Mouse (Mus musculus) spleen, embryonic (tissue): ENCODE data around the gene Setd1a.

Experiments used
- CTCF ChIA-PET: fragments of 350-600 bp; sonication (Branson Sonifier 250); formaldehyde crosslinking; loops from one replicate; lab custom pipeline; 2022; lab: Charles Lee

Gene Setd1a

DNA sequence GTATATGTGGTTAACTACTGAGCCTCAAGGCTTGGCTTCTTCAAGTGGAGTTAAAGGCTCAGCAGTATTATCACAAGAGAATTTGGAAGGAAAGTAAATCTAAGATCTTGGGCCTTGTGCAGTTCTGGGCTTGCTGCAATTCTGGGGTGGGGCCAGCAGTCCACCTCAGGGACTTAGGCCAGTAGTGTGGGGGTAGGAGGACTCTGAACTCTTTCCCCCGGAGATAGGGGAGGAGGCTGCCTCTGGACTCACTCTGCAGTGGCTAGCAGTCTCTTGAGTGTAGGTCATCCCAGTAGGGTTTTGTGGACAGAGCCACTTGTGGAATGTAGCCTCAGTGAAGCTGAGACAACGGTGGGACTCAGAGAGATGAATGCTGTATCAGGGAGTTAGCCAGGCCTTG lies 10.7 kb upstream of the Setd1a start:
- CTCF ChIA-PET: no interaction called here

DNA sequence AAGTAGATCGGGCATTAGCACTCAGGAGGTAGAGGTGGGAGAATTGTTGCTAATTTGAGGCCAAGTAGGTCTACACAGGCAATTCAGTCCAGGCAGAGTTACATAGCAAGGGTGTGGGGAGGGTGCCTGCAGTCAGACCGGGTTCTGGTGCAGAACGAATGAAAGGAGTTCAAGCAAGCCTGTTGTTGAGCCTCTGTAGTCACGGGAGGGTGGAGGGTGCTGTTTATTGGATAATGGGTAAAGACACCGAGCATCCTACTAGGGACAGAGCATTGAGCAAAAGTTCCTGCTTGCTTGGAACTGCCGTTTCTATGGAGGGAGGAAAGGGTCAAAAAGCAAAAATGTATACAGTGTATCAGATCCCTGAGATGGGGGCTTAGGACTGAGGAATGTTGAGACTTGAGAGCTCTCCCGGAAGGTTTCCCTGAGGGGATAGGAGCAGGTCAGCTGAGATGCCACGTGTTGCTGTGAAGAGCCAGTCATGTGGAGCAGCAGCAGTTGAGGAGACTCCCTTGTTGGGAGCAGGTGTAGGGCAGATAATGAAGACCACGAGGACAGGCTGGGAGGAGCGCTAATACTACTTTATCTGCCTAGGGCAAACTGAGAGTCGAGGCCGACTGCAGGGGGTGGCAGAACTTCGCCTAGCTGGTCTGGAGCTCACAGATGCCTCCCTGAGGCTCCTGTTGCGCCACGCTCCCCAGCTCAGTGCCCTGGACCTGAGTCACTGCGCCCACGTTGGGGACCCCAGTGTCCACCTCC lies 9.4 kb upstream of the Setd1a start:
- CTCF ChIA-PET: interaction anchor here (0.5 kb wide), 1 partner anchor 1560 kb away, joined by 3 read pairs; no protein-coding TSS in a partner anchor

DNA sequence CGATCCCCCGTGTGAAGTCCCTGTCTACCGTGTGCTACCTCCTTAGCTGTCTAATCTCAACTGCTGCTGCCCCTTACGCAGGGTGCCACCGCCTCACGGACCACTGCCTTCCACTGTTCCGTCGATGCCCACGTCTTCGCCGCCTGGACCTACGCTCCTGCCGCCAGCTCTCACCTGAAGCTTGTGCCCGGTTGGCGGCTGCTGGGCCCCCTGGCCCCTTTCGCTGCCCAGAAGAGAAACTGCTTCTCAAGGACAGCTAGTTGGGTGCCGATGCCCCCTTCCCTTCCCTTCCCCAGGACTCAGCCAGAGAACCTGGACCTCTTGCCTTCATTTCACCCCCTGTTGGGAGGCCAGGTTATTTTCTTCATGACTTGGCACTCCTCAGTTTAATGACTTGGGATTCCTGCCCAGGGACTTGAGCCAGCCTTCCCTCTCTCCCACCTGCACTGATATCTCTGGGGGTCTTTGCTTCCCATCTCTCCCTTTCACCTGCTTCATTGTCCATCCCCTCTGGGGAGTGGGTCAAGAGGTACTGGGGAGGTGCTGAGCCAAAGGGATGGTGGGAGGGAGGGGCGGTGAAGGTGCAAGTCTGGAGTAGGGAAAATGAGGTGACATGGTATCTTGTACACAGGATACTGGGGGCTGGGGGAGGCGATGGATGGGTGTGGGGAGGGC lies 8.7 kb upstream of the Setd1a start:
- CTCF ChIA-PET: interaction anchor here (0.5 kb wide), 1 partner anchor 1561 kb away, joined by 3 read pairs; no protein-coding TSS in a partner anchor

DNA sequence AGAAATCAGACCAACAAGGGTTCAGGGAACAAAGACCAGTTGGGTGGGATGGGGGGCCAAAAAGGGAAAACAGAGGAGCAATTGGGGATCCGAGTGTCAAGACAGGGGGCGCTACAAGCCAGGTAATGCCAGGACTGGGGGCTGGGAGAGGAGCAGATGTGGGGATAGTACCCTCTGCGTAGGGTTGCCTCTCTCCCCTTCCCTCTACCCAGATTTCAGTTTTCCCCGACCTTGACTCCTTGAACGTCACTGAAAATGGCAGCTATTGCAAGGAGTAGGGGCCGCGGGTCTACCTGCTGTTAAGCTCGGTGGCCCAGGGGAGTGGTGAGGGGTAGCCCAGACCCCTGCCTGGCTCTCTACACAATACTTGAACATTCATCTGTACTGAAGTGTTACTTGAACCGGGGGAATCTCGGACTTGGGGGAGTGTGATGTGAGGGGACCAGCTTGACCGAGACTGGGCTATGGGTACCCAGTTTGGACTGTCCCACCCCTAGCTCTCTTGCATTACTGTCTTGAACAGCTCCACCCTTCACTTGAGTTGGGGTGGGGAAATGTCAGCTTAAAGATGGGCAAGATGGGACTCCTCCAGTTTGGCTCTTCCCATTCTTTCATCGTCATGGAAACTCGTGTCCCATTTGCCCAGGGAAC lies 8.0 kb upstream of the Setd1a start:
- CTCF ChIA-PET: no interaction called here

DNA sequence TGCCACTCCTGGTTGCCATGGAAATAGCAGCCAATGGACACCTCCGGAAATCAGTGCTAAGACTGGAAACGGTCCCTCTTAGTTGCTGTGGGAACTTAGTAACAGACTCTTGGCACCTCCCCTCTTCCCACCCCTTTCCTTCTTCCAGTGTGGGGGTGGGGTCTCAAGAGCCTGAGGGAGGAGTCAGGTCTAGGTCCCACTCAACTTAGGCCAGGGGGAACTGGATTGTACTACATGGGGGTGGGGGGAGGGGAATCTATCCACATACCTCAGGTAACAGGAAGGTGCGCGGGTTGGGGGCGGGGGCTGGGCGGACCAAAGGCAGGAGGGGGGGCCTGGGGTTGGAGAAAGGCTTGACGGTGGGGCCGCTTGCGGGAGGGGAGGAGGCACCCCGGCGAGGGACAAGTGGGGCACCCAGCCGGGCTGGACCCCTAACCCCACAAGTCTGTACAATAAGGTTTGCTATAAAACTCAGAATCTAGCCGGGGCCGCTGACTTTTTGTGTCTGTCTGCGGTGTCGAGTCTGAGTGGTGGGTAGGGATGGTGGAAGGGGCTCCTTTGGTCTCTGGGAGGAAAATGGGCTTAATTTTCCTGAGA lies 7.4 kb upstream of the Setd1a start:
- CTCF ChIA-PET: no interaction called here

DNA sequence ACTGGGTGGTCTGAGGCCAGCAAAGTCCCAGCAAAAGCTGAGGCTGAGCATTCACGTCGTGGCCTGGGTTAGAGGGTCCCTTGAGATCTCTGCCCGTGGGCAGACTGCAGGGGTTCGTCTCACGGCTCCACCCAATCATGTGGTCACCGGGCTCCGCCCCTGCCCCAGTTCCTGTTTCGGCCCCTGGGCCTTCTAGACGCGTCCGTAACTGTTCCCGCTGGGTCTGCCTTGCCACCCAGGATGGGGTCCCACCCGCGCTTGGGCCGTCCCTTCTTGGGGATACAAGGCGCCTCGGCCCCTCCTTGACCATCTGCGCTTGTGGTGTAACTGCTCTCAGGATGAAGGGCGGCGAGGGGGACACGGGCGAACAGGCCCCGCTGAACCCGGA lies 6.8 kb upstream of the Setd1a start, which contains the start of gene Orai3:
Gene Orai3, plus strand, starts transcription at position 165 of the 388 bp plus-strand sequence.
- CTCF ChIA-PET: no interaction called here

DNA sequence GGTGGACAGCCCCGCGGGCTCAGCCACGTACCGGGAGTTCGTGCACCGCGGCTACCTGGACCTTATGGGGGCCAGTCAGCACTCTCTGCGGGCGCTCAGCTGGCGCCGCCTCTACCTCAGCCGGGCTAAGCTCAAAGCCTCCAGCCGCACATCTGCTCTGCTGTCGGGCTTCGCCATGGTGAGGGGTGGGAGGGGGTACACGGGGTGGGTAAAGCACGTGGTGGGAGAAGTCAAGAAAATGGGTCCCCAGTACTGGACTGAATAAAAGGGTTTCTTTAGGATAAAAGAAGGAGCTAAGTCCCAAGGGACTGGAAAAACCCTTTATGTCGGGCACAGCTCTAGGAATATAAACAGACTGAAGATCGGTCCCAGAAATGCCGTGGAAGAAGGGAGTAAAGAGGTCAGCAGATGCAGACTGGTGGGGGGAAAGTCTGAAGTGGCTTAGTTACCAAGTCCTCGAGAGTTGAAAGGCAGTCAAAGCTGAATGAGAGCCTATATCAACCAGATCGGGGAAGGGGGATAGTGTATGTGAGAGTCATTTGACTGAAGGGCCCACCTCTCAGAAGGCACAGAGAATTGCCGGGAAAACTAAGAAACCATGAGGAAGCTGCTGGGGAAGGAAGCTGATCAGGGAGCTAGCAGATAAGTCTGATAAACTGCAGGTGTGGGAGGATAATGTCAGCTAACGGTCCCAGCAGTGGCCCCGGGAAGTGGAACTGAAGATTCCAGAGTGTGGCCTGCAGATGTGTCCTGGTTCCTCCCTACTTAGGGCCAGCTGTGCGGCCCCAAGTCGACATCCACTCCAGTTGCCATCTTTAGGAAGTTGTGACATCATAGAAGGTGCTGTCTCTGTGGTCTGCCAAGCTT lies 6.2 kb upstream of the Setd1a start:
- CTCF ChIA-PET: no interaction called here

DNA sequence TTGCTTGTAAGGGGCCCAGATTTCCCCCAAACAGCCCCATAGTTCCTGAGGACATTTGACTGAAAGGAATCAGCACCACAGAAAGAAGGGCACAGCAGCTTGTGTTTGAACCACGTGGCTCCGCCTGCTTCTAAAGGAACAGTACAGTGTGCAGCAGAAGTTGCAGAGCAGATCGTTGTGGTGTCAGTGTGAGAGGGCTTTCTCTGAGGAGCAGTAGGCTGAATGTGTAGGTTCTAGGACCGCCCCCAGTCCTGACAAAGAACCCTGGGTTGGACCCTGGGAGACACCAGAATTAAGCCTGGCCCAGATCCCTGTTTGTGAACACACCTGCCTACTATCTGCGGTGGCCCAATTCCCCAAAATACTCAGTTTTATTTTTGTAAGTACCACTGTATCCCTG lies 5.2 kb upstream of the Setd1a start:
- CTCF ChIA-PET: no interaction called here

DNA sequence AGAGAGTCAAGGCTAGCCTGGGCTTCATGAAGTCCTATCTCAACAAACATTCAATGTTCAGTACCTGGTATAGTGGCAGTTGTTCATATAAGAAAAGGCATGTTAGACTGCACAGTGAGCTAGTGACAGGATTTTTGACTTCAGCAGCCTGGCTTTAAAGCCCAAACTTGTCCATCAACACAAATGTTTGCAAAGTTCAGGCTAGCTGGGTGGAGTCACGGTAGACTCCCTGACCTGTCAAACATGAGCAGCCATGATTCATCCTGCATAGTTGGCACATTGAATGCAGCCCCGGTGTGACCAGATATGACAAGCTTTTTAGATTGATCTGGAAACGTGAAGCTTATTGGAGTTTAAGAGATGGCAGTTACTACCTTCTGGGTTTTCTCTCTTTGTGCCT lies 4.4 kb upstream of the Setd1a start:
- CTCF ChIA-PET: no interaction called here

DNA sequence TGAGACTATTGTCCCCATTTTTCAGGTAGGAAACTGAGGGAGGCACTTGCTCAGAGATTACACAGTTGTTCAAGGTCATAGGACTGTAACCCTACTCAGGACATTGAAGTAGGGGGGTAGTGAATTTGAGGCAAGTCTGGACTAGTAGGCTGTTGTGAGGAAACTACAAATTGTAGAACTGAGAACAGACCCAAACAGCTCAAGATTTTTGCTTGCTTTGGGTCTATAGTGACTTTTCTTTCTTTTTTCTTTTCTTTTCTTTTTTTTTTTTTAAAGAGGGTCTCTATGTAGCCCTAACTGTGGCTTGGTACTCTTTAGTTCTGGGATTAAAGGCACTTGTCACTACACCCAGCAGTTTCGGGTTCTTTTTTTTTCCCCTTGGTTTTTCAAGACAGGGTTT lies 3.9 kb upstream of the Setd1a start:
- CTCF ChIA-PET: interaction anchor here (0.7 kb wide), 1 partner anchor 245 kb away, joined by 3 read pairs; no protein-coding TSS in a partner anchor

DNA sequence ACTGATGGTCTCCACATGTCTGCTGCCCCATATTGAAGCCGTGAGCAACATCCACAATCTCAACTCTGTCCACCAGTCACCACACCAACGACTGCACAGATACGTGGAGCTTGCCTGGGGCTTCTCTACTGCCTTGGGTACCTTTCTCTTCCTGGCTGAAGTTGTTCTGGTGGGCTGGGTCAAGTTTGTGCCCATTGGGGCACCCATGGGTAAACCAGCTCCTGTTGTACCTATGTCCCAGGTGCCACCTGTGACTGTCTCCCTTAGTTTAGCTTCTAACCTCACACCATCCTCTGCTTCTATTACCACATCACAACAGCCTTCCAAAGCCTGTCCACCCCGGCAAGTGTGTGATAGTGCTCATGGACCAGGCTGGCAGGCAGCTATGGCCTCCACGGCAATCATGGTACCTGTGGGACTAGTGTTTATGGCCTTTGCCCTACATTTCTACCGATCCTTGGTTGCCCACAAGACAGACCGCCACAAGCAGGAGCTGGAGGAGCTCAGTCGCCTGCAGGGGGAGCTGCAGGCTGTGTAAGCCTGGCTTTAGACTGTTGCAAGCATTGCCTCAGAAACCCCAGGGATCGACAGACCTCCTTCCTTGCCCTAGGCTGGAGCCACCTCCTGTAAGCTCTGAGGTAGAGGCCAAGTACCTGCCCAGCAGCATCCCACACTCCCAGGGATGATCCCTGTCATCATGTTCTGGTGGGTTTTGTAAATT lies 2.6 kb upstream of the Setd1a start:
- CTCF ChIA-PET: interaction anchor here (0.5 kb wide), 1 partner anchor 92 kb away, joined by 3 read pairs; no protein-coding TSS in a partner anchor

DNA sequence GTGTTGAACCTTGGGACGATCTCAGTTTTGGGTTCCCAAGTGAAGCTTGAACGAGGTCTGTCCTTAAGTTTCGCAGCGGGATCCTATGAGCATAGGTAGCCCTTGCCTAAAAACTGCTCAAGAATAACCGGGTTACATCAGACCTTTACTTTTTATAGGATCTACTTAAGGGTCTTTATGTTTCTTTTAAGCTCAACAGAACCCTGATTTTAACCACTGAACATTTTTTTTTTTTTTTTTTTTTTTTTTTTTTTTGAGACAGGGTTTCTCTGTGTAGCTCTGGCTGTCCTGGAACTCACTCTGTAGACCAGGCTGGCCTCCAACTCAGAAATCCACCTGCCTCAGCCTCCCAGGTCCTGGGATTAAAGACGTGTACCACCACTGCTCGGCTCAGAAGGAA lies 633 bp upstream of the Setd1a start:
- CTCF ChIA-PET: interaction anchor here (0.7 kb wide), 1 partner anchor 207 kb away, joined by 9 read pairs; no protein-coding TSS in a partner anchor

DNA sequence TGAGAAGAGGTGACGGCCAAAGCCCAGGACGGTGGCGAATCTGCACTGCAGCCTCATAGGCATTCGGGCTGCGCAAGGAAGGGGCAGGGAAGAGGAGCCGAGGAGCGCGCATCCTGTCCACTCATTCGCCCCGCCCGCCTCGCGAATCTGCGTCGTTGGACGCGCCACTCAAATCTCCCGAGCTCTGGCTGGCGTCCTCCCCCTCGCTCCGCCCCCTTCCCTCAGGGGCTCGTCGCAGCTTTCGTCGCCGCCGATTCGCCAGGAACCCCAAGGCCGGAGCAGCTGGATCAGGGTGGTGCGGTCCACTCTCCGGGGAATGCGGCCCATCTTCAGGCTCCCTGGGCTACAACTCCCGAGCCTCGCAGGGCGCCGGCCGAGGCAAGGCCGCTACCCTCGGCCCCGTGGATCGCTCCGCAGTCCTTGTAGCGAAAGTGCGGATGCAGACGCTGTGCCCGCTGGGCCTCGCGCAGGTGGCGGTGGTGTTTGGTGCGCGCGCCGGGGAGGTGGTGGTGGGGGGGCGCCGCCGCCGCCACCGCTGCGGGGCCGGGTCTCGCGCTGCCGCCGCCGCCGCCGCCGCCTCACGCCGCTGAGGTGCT lies 506 bp downstream of the Setd1a start:
- CTCF ChIA-PET: no interaction called here

DNA sequence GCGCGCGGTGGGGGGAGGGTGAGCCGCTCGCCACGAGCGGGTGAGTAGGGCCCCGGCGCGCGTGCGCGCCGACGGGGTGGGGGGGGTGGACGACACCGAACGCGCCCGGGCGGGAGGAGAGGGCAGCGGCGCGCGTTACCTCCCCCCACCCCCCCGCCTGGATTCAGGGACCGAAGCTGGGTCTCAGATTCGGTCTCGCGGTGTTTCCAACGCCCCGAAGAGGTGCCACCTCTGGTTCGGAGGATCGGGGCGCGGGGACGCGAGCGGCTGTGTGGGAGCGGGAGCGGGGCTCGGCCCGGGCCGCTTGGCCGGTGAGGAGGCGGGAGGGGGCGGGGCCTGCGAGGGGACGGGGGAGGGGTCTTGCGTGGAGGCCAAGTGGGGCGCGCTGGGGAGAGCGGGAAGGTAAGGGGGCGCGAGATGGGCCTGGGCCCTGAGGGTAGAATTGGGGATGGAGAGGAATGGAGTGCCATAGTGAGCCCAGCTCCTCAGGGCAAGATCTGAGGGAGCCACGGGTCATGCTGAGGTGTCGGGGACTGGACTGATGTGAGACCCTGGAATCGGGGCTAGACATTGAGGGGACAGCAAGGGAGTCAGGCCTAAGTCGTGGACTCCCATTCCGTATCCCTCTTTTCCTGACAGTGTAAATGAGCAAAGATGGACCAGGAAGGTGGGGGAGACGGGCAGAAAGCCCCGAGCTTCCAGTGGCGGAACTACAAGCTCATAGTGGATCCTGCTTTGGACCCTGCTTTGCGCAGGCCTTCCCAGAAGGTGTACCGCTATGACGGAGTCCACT lies 1.2 kb downstream of the Setd1a start:
- CTCF ChIA-PET: no interaction called here

DNA sequence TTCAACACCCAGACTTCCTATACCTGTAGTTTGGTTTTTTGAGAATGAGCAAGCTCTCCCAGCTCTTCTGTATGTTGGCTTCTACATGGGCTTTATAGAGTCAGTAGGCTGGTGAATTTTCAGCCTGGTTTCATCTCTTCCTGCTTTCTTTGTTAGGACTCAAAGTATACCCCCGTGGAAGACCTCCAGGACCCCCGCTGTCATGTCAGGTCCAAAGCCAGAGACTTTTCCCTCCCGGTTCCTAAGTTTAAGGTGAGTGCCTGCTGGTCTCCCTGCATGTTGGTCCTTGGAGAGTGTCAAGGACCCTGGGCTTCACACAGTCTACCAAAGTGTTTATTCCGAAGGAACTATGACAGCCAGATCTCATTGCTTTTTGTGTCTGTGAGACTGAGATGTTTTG lies 1.9 kb downstream of the Setd1a start:
- CTCF ChIA-PET: interaction anchor here (0.6 kb wide), 1 partner anchor 82 kb away, joined by 3 read pairs; no protein-coding TSS in a partner anchor

DNA sequence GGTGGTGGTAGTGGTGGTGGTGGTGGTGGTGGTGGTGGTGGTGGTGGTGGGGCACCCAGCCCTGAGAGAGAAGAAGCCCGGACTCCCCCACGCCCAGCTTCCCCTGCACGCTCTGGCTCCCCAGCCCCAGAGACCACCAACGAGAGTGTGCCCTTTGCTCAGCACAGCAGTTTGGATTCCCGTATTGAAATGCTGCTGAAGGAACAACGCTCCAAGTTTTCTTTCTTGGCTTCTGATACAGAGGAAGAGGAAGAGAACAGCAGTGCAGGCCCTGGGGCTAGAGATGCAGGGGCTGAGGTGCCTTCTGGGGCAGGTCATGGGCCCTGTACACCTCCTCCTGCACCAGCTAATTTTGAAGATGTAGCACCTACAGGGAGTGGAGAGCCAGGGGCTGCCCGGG lies 8.8 kb downstream of the Setd1a start, which contains the start of gene Gm49388:
Gene Gm49388, plus strand, starts transcription at position 301 of the 400 bp plus-strand sequence.
- CTCF ChIA-PET: no interaction called here

DNA sequence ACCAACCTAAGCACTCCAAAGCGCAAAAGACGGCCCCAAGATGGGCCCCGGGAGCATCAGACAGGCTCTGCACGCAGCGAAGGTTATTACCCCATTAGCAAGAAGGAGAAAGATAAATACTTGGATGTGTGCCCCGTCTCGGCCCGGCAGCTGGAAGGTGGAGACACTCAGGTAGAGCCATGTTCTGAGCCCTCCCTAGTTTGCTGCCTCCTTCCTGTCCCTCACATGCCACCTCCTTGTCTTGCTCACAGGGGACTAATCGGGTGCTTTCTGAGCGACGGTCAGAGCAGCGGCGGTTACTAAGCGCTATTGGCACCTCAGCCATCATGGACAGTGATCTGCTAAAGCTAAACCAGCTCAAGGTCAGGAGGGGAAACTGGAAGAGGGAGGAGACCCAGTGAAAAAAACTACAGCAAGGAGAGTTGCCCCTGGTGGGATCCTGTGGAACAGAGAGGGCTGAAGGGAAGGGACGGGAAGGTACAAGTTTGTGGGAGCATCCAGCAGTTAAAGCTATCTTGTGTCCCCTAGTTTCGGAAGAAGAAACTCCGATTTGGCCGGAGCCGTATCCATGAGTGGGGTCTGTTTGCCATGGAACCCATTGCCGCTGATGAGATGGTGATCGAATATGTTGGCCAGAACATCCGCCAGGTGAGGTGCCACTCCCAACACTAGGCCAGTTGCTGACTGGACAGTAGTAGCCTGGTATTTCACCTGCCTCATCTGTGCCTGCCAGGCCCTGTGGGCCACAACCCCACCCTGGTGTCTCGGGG lies 20.8 kb downstream of the Setd1a start:
- CTCF ChIA-PET: no interaction called here

DNA sequence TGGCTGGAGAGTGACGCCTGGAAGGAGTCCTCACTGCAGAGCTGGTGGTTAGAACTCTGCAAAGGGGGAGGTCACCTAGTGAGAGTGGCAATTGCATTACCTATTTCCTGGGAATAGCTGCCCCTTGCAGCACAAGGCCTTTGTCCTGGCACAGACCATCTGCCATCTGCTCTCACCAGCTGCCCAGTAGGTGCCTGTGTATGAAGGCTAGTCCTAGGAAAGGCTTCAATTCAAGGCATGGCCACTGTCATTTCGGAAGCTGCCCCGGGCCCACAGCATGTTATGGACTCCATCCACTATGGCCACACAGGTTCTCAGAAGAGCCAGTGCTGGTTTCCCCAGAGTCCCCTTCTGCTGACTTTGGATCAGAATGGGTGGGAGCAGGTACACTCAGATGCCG lies 22.1 kb downstream of the Setd1a start:
- CTCF ChIA-PET: no interaction called here
